Mouse (Mus musculus): ENCODE data around the gene Atcay. TPM values are rescaled to one million over a fixed set of nuclear protein-coding genes. Genes with fewer than 3 reads are reported as not detected.

Gene Atcay
- polyA plus RNA-seq, 1 experiment from 2014 or later, result 0.69 TPM

DNA sequence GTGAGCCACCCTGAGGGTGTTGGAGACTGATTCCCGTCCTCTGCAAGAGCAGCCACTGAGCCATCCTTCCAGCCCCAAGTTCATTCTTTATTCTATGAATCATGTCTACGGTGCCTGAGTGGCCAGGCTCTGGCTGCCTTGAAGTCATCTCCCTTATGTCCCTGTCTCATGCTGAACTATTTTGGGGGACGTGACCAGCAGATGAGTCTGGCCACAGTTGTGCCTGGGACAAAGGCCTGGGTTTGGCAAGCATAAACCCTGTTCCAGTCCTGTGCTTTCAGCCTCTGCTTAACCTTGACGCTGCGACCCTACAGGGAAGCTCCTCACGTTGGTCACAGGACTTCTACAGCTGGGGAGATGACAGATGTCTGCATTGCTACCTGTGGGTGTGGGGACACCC, 33.3 kb downstream of the Atcay start:
- 46% methylated on average over 6 of the region's 6 CpGs for WGBS
- peaks cover 46% of the 10 kb centered on the region for H3K27me3 ChIP-seq

DNA sequence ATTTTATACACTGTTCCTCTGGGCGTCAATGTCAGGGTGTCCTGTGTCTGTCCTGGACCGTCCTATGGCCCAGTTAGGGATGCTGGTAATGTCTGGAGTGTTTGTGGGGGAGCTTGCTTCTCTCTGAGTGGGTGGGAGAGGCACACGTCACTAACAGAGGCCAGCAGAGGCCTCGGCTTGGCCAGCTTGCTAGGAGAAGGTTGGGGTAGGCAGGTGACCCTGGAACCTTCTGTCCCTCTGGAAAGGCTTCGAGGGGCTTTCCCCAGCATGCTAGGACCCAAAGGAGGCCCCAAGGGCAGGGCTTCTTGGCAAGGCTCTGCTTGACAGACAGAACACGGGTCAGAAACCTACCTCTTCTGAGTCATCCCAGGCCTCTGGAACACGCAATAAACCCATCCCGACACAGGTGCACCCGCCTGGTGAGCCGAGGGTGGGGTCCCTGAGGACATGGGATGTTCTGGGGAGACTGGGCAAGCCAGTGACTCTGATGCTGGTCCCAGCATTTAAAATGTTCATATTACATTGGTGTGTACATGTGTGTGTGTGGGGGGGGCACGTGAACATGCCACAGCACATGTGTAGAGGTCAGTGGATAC, 34.1 kb downstream of the Atcay start:
- H3K4me2 ChIP-seq (replicated peaks), result no peak overlapping the region
- no peak overlapping the region for H3K27ac ChIP-seq (replicated peaks)
- WGBS, result 58% methylated on average over 11 of the region's 11 CpGs
- no peak overlapping the region for H3K4me3 ChIP-seq (replicated peaks)
- no peak for ATAC-seq (ENCODE audit: insufficient number of reproducible peaks, low FRiP score, low TSS enrichment, low read depth)
- H3K9ac ChIP-seq, result no peak overlapping the region
- peaks cover 24% of the 10 kb centered on the region for H3K4me1 ChIP-seq
- H3K9me3 ChIP-seq (replicated peaks), result no peaks in the 10 kb centered on the region
- peaks cover 46% of the 10 kb centered on the region for H3K27me3 ChIP-seq
- no peaks in the 10 kb centered on the region for H3K36me3 ChIP-seq

More for the DNA sequence above, 33.3 kb downstream of the Atcay start:
- no peak overlapping the region for H3K9ac ChIP-seq
- peaks cover 18% of the 10 kb centered on the region for H3K4me1 ChIP-seq
- no peak overlapping the region for H3K4me2 ChIP-seq (replicated peaks)
- H3K36me3 ChIP-seq, result no peaks in the 10 kb centered on the region
- H3K4me3 ChIP-seq (replicated peaks), result no peak overlapping the region
- H3K9me3 ChIP-seq (replicated peaks), result no peaks in the 10 kb centered on the region
- ATAC-seq (ENCODE audit: insufficient number of reproducible peaks, low FRiP score, low TSS enrichment, low read depth), result no peak
- H3K27ac ChIP-seq (replicated peaks), result no peak overlapping the region

DNA sequence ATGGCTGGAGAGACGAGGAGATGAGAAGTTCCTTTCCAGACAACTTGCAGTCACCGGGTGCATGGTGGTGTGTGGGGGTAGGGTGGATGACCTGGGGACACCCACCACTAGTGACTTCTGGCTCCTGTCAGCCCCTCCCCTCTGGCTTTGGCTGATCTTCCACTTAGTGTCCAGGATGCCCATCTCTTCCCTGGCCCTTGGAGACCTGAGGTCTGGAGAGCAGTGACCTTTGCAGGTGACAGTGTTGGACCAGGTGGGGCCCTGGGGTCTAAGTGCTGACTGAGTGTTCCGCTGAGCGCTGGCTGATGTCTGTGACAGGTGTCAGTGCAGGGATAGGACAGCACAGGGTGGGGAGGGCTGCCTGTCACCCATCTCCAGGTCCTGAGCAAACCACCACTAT, 35.3 kb downstream of the Atcay start:
- Histone ChIP-seq H3K27ac (replicated peaks) (no peak overlapping the region), H3K9me3 (replicated peaks) (no peaks in the 10 kb centered on the region), H3K27me3 (peaks cover 46% of the 10 kb centered on the region), H3K4me3 (replicated peaks) (0 out of 2 replicates have a peak overlapping the region, but pooled peaks have one; percentile 11), H3K36me3 (peaks cover 8% of the 10 kb centered on the region), H3K9ac (no peak overlapping the region), H3K4me1 (peaks cover 34% of the 10 kb centered on the region), H3K4me2 (replicated peaks) (no peak overlapping the region)
- 53% methylated on average over 4 of the region's 4 CpGs for WGBS
- no peak for ATAC-seq (ENCODE audit: insufficient number of reproducible peaks, low FRiP score, low TSS enrichment, low read depth)

DNA sequence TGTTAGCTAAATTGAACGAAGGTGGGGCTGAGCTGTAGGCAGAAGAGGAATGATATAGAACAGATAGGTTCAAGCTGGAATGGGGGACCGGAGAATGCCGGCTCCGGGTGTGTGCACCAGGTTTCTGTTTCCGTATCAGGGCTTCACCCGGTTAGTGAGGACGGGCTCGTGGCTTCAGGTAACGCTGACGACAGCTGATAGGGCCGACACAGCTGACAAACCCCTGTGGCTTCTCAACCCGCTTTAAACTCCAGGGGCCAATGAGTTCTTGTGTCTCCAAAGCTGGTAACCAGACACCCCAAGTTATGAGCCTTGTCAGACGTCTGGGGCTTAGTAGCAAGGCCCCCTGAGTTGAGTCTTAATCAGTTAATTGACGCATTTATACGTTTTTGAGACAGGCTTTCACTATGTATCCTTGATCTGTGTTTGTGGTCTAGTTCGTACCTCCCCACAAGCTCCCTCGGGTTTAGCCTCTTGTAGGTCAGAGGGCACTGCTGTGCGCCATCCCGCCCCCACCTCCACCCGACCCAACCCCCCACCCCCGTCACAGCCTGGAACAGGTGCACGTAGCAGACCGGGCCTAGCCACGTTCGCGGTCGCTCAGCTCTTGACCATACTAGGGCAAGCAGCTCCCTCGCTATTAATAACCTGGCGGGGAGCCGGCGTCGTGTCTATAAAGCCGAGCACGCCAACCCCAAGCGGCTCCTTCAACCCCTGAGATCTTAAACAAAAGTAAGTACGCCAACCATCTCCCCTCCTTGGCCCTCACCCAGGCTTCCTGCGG, 36.5 kb downstream of the Atcay start:
- Histone ChIP-seq H3K4me2 (replicated peaks) (no peak overlapping the region), H3K27ac (replicated peaks) (0 out of 2 replicates have a peak overlapping the region, but pooled peaks have one; percentile 28)

DNA sequence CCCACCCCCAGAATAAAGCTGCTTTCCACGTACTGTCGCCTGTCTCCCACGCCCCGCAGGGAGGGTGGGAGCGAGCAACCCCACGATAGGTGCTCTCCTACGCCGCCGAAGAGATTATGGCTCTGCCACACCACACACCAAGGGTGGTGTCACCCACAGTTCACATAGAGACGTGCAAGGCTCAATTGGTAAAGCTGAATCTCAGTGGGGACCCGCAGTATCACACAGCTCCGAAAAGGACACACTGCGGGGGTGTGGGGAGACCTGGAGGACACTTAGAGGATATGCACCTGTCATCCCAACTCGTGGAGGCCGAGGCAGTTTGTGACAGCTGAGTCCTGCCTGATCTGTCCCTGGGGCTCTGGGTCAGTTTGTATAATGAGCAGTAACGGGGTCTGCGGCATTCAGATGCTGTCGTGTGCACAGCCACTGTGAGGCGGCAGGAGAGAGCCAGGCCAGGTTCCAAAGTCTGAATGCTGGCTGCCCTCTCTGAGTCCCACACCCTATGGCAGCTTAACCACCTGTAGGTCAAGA, 37.6 kb downstream of the Atcay start:
- H3K27ac ChIP-seq (replicated peaks), result peak overlapping the region; percentile 88
- peak overlapping the region; percentile 97 for H3K4me2 ChIP-seq (replicated peaks)
- WGBS, result 4% methylated on average over 19 of the region's 19 CpGs
- no peaks in the 10 kb centered on the region for H3K9me3 ChIP-seq (replicated peaks)
- peaks cover 41% of the 10 kb centered on the region for H3K27me3 ChIP-seq
- ATAC-seq (ENCODE audit: insufficient number of reproducible peaks, low FRiP score, low TSS enrichment, low read depth), result no peak
- H3K9ac ChIP-seq, result peak overlapping the region; percentile 45
- peaks cover 35% of the 10 kb centered on the region for H3K4me1 ChIP-seq
- H3K36me3 ChIP-seq, result peaks cover 23% of the 10 kb centered on the region
- peak overlapping the region; percentile 54 for H3K4me3 ChIP-seq (replicated peaks)

More for the DNA sequence above, 36.5 kb downstream of the Atcay start:
- Histone ChIP-seq H3K36me3 (peaks cover 16% of the 10 kb centered on the region), H3K27me3 (peaks cover 45% of the 10 kb centered on the region), H3K4me1 (peaks cover 35% of the 10 kb centered on the region), H3K9me3 (replicated peaks) (no peaks in the 10 kb centered on the region), H3K4me3 (replicated peaks) (peak overlapping the region; percentile 11; the same call in 1 of the 2 replicates), H3K9ac (no peak overlapping the region)
- WGBS, result 11% methylated on average over 37 of the region's 37 CpGs
- 0 out of 2 replicates have a peak, but pooled peaks have one; percentile 8 for ATAC-seq (ENCODE audit: insufficient number of reproducible peaks, low FRiP score, low TSS enrichment, low read depth)

DNA sequence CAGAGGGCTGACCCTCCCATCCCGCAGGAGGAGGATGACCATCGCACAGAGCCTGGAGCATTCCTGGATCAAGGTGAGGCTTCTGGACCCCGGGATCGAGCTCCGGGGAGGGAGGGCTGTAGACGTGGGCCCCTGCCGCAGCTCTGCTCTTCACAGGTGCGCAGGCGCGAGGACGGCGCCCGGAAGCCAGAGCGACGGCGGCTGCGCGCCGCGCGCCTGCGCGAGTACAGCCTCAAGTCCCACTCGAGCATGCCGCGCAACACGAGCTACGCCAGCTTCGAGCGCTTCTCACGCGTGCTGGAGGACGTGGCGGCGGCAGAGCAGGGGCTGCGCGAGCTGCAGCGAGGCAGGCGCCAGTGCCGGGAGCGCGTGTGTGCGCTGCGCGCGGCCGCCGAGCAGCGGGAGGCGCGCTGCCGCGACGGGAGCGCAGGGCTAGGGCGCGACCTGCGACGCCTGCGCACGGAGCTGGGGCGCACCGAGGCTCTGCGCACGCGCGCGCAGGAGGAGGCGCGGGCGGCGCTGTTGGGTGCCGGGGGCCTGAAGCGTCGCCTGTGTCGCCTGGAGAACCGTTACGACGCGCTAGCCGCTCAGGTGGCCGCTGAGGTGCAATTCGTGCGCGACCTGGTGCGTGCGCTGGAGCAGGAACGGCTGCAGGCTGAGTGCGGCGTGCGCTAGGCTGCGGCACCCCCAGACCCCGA, 38.2 kb downstream of the Atcay start:
- H3K9me3 ChIP-seq (replicated peaks), result no peaks in the 10 kb centered on the region
- H3K4me2 ChIP-seq (replicated peaks), result peak overlapping the region; percentile 97
- H3K4me3 ChIP-seq (replicated peaks), result peak overlapping the region; percentile 54
- peaks cover 29% of the 10 kb centered on the region for H3K36me3 ChIP-seq
- under 1% methylated on average over 92 of the region's 93 CpGs for WGBS
- peak; percentile 86 for ATAC-seq (ENCODE audit: insufficient number of reproducible peaks, low FRiP score, low TSS enrichment, low read depth)
- H3K27ac ChIP-seq (replicated peaks), result peak overlapping the region; percentile 88
- peaks cover 35% of the 10 kb centered on the region for H3K4me1 ChIP-seq
- H3K9ac ChIP-seq, result peak overlapping the region; percentile 45
- peaks cover 40% of the 10 kb centered on the region for H3K27me3 ChIP-seq

DNA sequence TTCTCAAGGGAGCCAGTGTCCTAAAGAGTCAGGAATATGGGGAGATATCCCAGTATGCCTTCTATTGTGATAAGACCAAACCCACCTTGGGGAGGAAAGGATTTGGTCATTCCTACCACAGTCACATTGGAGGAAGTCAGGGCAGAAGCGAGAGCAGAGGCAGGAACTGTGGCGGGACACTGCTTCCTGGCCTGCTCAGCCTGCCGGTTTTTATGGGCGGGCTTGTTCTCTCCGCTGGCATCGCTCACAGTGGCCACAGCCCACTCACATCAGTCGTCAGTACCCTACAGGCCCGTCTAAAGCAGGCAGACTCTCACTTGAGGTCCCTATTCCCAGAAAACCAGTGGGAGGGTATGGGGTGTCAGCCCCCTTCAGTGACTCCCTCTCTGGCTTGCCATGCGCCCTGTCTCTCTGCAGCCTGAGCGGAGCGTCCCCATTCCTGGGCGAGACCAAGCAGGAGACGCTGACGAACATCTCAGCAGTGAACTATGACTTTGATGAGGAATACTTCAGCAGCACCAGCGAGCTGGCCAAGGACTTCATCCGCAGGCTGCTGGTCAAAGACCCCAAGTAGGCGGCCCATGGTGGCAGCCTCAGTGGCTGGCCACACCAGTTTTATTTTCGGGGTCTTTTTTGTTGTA, 39.2 kb downstream of the Atcay start:
- Histone ChIP-seq H3K9ac (no peak overlapping the region), H3K4me1 (peaks cover 35% of the 10 kb centered on the region), H3K27ac (replicated peaks) (peak overlapping the region; percentile 88; the same call in 1 of the 2 replicates), H3K27me3 (peaks cover 31% of the 10 kb centered on the region), H3K4me2 (replicated peaks) (peak overlapping the region; percentile 97; the same call in 1 of the 2 replicates), H3K9me3 (replicated peaks) (no peaks in the 10 kb centered on the region), H3K36me3 (peaks cover 37% of the 10 kb centered on the region), H3K4me3 (replicated peaks) (no peak overlapping the region)
- ATAC-seq (ENCODE audit: insufficient number of reproducible peaks, low FRiP score, low TSS enrichment, low read depth), result no peak
- 85% methylated on average over 18 of the region's 18 CpGs for WGBS

DNA sequence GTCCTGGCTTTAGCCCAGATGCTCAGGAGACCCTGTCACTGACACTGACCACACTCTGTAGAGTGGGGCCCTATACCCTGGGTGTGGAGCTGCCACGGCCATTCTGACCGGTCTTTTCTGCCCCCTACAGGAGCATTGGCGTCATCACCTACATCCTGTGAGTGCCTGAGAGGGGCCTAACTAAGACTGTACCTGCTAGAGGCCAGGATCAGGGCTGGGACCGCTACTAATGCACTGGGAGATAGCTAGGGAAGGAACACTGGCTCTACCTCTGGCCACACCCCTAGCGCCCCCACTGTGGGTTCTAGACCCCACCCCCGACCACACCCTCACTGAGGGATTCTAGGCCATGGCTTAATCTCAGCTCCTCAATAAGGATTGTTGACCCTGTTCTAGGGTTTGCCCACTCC, 39.7 kb downstream of the Atcay start:
- no peak overlapping the region for H3K4me2 ChIP-seq (replicated peaks)
- H3K9ac ChIP-seq, result no peak overlapping the region
- H3K4me1 ChIP-seq, result peaks cover 35% of the 10 kb centered on the region
- no peak overlapping the region for H3K4me3 ChIP-seq (replicated peaks)
- peaks cover 40% of the 10 kb centered on the region for H3K36me3 ChIP-seq
- peak overlapping the region; percentile 88; the same call in 1 of the 2 replicates for H3K27ac ChIP-seq (replicated peaks)
- no peaks in the 10 kb centered on the region for H3K9me3 ChIP-seq (replicated peaks)
- H3K27me3 ChIP-seq, result peaks cover 27% of the 10 kb centered on the region
- WGBS, result 65% methylated on average over 6 of the region's 6 CpGs
- no peak for ATAC-seq (ENCODE audit: insufficient number of reproducible peaks, low FRiP score, low TSS enrichment, low read depth)

DNA sequence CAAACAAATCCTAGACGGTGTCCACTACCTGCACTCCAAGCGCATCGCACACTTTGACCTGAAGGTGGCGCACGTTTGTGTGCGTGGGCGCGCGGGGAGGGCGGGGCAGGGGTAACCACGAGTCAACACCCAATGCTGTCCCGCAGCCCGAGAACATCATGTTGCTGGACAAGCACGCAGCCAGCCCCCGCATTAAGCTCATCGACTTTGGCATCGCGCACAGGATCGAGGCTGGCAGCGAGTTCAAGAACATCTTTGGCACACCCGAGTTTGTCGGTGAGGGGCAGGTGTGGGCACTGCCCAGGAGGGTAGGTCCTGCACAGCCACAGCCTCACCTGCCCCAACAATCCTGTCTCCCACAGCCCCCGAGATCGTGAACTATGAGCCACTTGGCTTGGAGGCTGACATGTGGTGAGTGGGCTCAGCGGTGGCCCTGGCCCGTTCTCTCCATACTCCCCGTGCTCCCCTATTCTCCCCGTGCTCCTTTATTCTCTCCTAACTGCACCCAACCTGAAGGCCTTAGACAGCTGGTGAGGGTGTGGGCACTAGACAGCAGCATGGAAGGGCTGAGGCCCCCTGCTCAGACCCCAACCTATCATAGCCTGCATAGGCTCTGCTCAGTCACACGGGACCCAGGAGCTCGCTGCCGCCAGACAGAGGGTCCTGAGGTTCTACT, 40.3 kb downstream of the Atcay start:
- H3K9ac ChIP-seq, result no peak overlapping the region
- peaks cover 45% of the 10 kb centered on the region for H3K36me3 ChIP-seq
- 71% methylated on average over 31 of the region's 31 CpGs for WGBS
- H3K27me3 ChIP-seq, result peaks cover 22% of the 10 kb centered on the region
- H3K4me2 ChIP-seq (replicated peaks), result no peak overlapping the region
- H3K9me3 ChIP-seq (replicated peaks), result no peaks in the 10 kb centered on the region
- no peak overlapping the region for H3K4me3 ChIP-seq (replicated peaks)
- ATAC-seq (ENCODE audit: insufficient number of reproducible peaks, low FRiP score, low TSS enrichment, low read depth), result no peak
- no peak overlapping the region for H3K27ac ChIP-seq (replicated peaks)
- H3K4me1 ChIP-seq, result peaks cover 35% of the 10 kb centered on the region

DNA sequence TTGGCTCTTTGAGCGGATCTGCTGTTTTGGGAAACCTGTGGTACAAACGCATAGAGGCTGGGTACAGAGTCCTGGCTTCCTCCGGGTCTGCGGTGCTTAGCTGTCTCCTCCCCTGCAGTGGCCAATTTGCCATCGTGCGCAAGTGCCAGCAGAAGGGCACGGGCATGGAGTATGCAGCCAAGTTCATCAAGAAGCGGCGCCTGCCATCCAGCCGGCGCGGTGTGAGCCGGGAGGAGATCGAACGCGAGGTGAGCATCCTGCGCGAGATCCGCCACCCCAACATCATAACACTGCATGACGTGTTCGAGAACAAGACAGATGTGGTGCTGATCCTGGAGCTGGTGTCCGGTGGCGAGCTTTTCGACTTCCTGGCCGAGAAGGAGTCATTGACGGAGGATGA, 40.8 kb downstream of the Atcay start:
- Histone ChIP-seq H3K9ac (no peak overlapping the region), H3K4me2 (replicated peaks) (no peak overlapping the region), H3K27ac (replicated peaks) (no peak overlapping the region), H3K9me3 (replicated peaks) (no peaks in the 10 kb centered on the region), H3K27me3 (peaks cover 16% of the 10 kb centered on the region), H3K36me3 (peaks cover 50% of the 10 kb centered on the region), H3K4me3 (replicated peaks) (no peak overlapping the region), H3K4me1 (peaks cover 37% of the 10 kb centered on the region)
- 79% methylated on average over 26 of the region's 26 CpGs for WGBS
- no peak for ATAC-seq (ENCODE audit: insufficient number of reproducible peaks, low FRiP score, low TSS enrichment, low read depth)

Data from embryonic facial prominence, embryonic 15.5 days (tissue).